Mouse (Mus musculus): ENCODE data around the gene Golgb1. TPM values are rescaled to one million over a fixed set of nuclear protein-coding genes. Genes with fewer than 3 reads are reported as not detected.

Golgb1 gene
- total and polyA plus RNA-seq, 2 experiments from 2014 or later, result 22.5 to 47.3 TPM

- H3K27ac ChIP-seq (ENCODE audit: low read depth), result no peak overlapping the region
- no peaks in the 10 kb centered on the region for H3K9me3 ChIP-seq (replicated peaks; ENCODE audit: control insufficient read depth, low read length)
- H3K36me3 ChIP-seq (replicated peaks; ENCODE audit: control insufficient read depth, insufficient read depth, low read length), result peaks cover 82% of the 10 kb centered on the region
- no peaks in the 10 kb centered on the region for H3K4me1 ChIP-seq (ENCODE audit: control insufficient read depth, insufficient read depth)
- H3K4me3 ChIP-seq (ENCODE audit: low read depth, low read length), result no peak overlapping the region
- H3K27me3 ChIP-seq (ENCODE audit: control insufficient read depth, insufficient read depth, low read length), result no peaks in the 10 kb centered on the region
- ATAC-seq (ENCODE audit: insufficient read depth, low read depth) (no peak), DNase-seq (ENCODE audit: low spot score) (no peak)
- H3K9ac ChIP-seq (replicated peaks; ENCODE audit: low read depth, low read length), result no peak overlapping the region
- TF ChIP-seq EP300 (IDR thresholded peaks at IDR 0.05; ENCODE audit: low read depth) (no peak), CTCF (IDR thresholded peaks at IDR 0.05; ENCODE audit: low read depth) (no peak)
- WGBS, result 80% methylated on average over 6 of the region's 6 CpGs
- H3K4me2 ChIP-seq (ENCODE audit: low read depth, low read length), result no peak overlapping the region
Measured at GRCm38 (mm10) chr16:36925797-36926196, 50.9 kb downstream of the Golgb1 start.

- H3K9ac ChIP-seq (replicated peaks; ENCODE audit: low read depth, low read length), result no peak overlapping the region
- ATAC-seq (ENCODE audit: insufficient read depth, low read depth), result no peak
- H3K4me3 ChIP-seq (ENCODE audit: low read depth, low read length), result no peak overlapping the region
- no peaks in the 10 kb centered on the region for H3K27me3 ChIP-seq (ENCODE audit: control insufficient read depth, insufficient read depth, low read length)
- WGBS, result 85% methylated on average over 10 of the region's 10 CpGs
- H3K36me3 ChIP-seq (replicated peaks; ENCODE audit: control insufficient read depth, insufficient read depth, low read length), result peaks cover 87% of the 10 kb centered on the region
- H3K27ac ChIP-seq (ENCODE audit: low read depth), result no peak overlapping the region
- no peak for DNase-seq (ENCODE audit: low spot score)
- no peak overlapping the region for H3K4me2 ChIP-seq (ENCODE audit: low read depth, low read length)
- H3K9me3 ChIP-seq (replicated peaks; ENCODE audit: control insufficient read depth, low read length), result no peaks in the 10 kb centered on the region
- H3K4me1 ChIP-seq (ENCODE audit: control insufficient read depth, insufficient read depth), result no peaks in the 10 kb centered on the region
- TF ChIP-seq CTCF (IDR thresholded peaks at IDR 0.05; ENCODE audit: low read depth) (no peak), EP300 (IDR thresholded peaks at IDR 0.05; ENCODE audit: low read depth) (no peak)
Measured at GRCm38 (mm10) chr16:36926514-36927447, 51.8 kb downstream of the Golgb1 start.

- Histone ChIP-seq H3K9me3 (replicated peaks; ENCODE audit: control insufficient read depth, low read length) (no peaks in the 10 kb centered on the region), H3K9ac (replicated peaks; ENCODE audit: low read depth, low read length) (no peak overlapping the region), H3K4me1 (ENCODE audit: control insufficient read depth, insufficient read depth) (no peaks in the 10 kb centered on the region), H3K4me3 (ENCODE audit: low read depth, low read length) (no peak overlapping the region), H3K4me2 (ENCODE audit: low read depth, low read length) (no peak overlapping the region), H3K27me3 (ENCODE audit: control insufficient read depth, insufficient read depth, low read length) (no peaks in the 10 kb centered on the region), H3K27ac (ENCODE audit: low read depth) (no peak overlapping the region), H3K36me3 (replicated peaks; ENCODE audit: control insufficient read depth, insufficient read depth, low read length) (peaks cover 92% of the 10 kb centered on the region)
- TF ChIP-seq EP300 (IDR thresholded peaks at IDR 0.05; ENCODE audit: low read depth), result no peak
- TF ChIP-seq CTCF (IDR thresholded peaks at IDR 0.05; ENCODE audit: low read depth), result no peak
- 82% methylated on average over 10 of the region's 10 CpGs for WGBS
- DNase-seq (ENCODE audit: low spot score) (no peak), ATAC-seq (ENCODE audit: insufficient read depth, low read depth) (no peak)
Measured at GRCm38 (mm10) chr16:36927495-36928105, 52.7 kb downstream of the Golgb1 start.

GRCm38 (mm10) chr16:36928106-36928500, 53.2 kb downstream of the Golgb1 start:
- H3K9ac ChIP-seq (replicated peaks; ENCODE audit: low read depth, low read length), result no peak overlapping the region
- H3K27ac ChIP-seq (ENCODE audit: low read depth), result no peak overlapping the region
- no peaks in the 10 kb centered on the region for H3K4me1 ChIP-seq (ENCODE audit: control insufficient read depth, insufficient read depth)
- WGBS, result 88% methylated on average over 8 of the region's 8 CpGs
- DNase-seq (ENCODE audit: low spot score) (no peak), ATAC-seq (ENCODE audit: insufficient read depth, low read depth) (no peak)
- H3K9me3 ChIP-seq (replicated peaks; ENCODE audit: control insufficient read depth, low read length), result no peaks in the 10 kb centered on the region
- H3K4me3 ChIP-seq (ENCODE audit: low read depth, low read length), result no peak overlapping the region
- no peaks in the 10 kb centered on the region for H3K27me3 ChIP-seq (ENCODE audit: control insufficient read depth, insufficient read depth, low read length)
- no peak for TF ChIP-seq EP300 (IDR thresholded peaks at IDR 0.05; ENCODE audit: low read depth)
- TF ChIP-seq CTCF (IDR thresholded peaks at IDR 0.05; ENCODE audit: low read depth), result no peak
- peaks cover 92% of the 10 kb centered on the region for H3K36me3 ChIP-seq (replicated peaks; ENCODE audit: control insufficient read depth, insufficient read depth, low read length)
- H3K4me2 ChIP-seq (ENCODE audit: low read depth, low read length), result no peak overlapping the region

- no peak overlapping the region for H3K4me2 ChIP-seq (ENCODE audit: low read depth, low read length)
- TF ChIP-seq EP300 (IDR thresholded peaks at IDR 0.05; ENCODE audit: low read depth), result no peak
- TF ChIP-seq CTCF (IDR thresholded peaks at IDR 0.05; ENCODE audit: low read depth), result no peak
- no peak overlapping the region for H3K4me3 ChIP-seq (ENCODE audit: low read depth, low read length)
- H3K27me3 ChIP-seq (ENCODE audit: control insufficient read depth, insufficient read depth, low read length), result no peaks in the 10 kb centered on the region
- H3K36me3 ChIP-seq (replicated peaks; ENCODE audit: control insufficient read depth, insufficient read depth, low read length), result peaks cover 88% of the 10 kb centered on the region
- H3K27ac ChIP-seq (ENCODE audit: low read depth), result no peak overlapping the region
- DNase-seq (ENCODE audit: low spot score), result no peak
- ATAC-seq (ENCODE audit: insufficient read depth, low read depth), result no peak
- WGBS, result 94% methylated on average over 7 of the region's 7 CpGs
- H3K4me1 ChIP-seq (ENCODE audit: control insufficient read depth, insufficient read depth), result peaks cover 7% of the 10 kb centered on the region; the same call in 1 of the 2 replicates
- no peaks in the 10 kb centered on the region for H3K9me3 ChIP-seq (replicated peaks; ENCODE audit: control insufficient read depth, low read length)
- H3K9ac ChIP-seq (replicated peaks; ENCODE audit: low read depth, low read length), result no peak overlapping the region
Measured at GRCm38 (mm10) chr16:36929216-36929615, 54.3 kb downstream of the Golgb1 start.

Measured in heart, postnatal 0 days (tissue).